Mouse (Mus musculus) layer of hippocampus, adult 2 months (tissue): Measurements from ENCODE around the gene Marf1. TPM values are rescaled to one million over a fixed set of nuclear protein-coding genes. Genes with fewer than 3 reads are reported as not detected.
"Not testable (repeated sequence)": the region's sequence is repeated elsewhere in the genome, so short reads cannot be mapped to it uniquely, and the experiment has no call there.

Source experiments
- DNase-seq, 2 experiments: peaks; one replicate each; pipeline ENCODE4 v3.0.0; 2022; ENCODE audit warnings: low spot score in 2 of 2
- H3K27ac ChIP-seq: fragments of 200-600 bp; 2 replicates; pipeline ENCODE4 v1.8.1; 2022
- H3K4me3 ChIP-seq: fragments of 200-600 bp; 2 replicates; pipeline ENCODE4 v1.8.1; 2022; ENCODE audit warnings: mild to moderate bottlenecking
- CTCF ChIP-seq: fragments of 200-600 bp; conservative IDR thresholded peaks from 2 replicates; pipeline ENCODE4 v1.8.1; 2022; ENCODE audit warnings: antibody characterized with exemption, mild to moderate bottlenecking, moderate library complexity
- total RNA-seq, 2 experiments: library from RNA; stranded (reverse); gene quantifications; 2 replicates each; pipeline ENCODE4 v1.2.3; 2021

Gene Marf1
- total RNA-seq, 2 experiments from 2014 or later, result 134 to 138 TPM

DNA sequence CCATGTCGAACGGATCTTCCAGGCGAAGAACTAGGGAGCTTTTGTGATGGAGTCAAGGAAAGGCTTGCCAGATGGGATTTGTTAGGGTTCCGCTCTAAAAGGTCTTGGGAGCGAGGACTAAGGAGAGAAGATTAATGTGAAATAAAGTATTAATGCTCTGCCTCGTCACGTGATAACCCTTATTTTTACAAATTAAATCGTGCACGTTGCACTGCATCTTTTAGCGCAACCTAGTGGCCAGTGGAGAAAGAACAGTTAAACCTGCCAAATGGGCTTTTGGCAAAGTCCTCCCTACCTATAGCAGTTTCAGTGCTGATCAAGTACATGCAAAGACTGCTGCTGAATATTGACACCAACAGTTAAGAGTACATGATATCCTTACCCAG is 3.4 kb downstream of the Marf1 start:
- Histone ChIP-seq H3K4me3 (peak overlapping the region; percentile 57), H3K27ac (peak overlapping the region; percentile 99)
- peak; percentile 93 for TF ChIP-seq CTCF
- DNase-seq, result peak; percentile 73 to 79

DNA sequence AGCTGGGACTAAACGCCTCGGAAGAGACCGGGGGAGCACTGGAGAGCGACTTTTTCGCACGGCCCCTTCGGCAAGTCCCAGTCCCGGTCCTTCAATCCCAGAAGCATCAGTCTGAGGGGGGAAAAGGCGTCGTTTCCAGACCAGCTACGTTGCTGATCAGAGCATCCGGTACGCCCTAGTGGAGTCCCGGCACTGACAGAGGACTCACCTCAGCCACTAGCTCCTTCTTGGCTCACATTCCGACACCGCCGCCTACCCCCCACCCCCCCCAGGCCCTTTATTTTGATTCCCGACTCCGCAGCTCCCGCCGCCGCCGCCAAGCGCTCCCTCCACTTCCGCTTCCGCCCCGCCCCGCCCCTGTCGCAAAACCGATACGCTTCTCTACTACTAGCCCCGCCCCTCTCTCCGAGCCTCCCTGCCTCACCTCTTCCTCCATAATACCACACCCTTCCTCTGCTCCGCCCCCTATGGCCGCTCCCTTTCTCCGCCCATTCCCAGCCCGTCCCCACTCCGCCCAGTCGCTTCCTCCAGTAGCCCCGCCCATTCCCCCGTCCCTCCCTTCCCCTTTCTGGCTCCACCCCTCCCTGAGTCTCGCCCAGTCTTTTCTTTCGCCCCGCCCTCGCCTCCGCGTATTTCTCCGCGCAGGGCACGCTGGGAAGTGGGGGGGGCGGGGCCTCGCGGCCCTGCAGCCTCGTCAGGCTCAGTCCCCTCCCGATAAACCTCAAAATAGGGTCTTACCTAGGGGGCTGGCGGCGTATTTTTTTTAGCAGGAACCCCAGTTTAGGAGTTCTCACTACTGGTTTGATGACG is 4.0 kb downstream of the Marf1 start:
- H3K27ac ChIP-seq, result peak overlapping the region; percentile 99
- H3K4me3 ChIP-seq, result peak overlapping the region; percentile 74
- no peak for TF ChIP-seq CTCF
- DNase-seq, result peak; percentile 98 to 99

DNA sequence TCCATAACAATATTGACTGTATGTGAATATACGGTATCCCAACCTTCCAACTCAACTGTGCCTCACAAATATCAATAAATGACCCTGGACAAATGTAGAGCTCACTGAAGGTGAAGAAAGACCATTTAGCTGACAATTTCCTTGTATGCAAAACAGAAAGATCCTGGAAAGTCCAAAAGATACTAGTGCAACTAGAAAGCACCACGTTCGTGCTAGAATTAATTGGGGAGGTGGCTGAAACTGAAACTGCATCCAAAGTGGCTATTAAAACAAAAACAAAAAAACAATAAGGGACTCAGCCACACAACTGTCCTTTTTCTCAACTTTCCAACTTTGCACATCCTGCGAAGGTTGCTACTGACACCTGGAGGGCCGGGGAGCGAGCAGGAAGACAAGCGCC is 4.6 kb downstream of the Marf1 start:
- H3K27ac ChIP-seq, result peak overlapping the region; percentile 81
- TF ChIP-seq CTCF, result no peak
- DNase-seq, result no peak
- H3K4me3 ChIP-seq, result peak overlapping the region; percentile 74

DNA sequence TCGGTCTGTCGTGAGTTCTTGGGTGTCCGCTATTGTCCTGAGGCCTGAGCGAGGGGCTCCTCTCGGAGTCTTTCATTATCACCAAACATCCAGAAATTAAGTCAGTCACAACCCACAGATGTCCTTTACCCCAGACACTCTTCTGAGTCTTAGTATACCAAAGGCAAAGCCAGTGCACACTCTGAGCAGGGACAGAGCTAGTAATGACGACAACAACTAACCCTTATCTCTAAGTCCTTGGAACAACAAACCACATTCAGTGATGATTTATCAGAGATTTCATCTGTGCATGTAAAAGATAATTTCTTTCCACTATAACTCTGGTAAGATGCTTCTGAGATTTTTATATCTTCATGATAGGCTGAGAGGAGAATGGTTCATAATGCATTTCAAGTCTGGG is 6.8 kb downstream of the Marf1 start:
- no peak for TF ChIP-seq CTCF
- Histone ChIP-seq H3K27ac (no peak overlapping the region), H3K4me3 (no peak overlapping the region)
- no peak for DNase-seq

DNA sequence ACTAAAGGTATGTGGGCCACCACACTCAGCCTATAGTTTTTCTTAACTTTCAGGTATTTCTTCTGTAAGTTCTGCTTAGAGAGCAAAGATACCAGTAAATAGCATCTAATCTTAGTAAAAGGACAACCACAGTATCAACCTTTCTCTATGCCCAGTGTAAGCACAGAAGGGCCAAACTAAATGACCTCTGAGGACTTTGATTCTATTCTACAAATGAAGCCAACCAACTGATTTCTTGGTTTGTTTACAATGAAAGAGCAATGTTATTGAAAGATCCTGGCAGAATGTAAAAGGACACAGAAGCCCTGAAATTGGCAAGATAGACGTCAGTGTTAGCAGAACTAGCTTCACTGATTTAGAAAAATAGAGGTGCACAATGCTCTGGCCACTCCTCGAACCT is 7.5 kb downstream of the Marf1 start:
- H3K27ac ChIP-seq, DNase-seq, H3K4me3 ChIP-seq: not testable (repeated sequence)

DNA sequence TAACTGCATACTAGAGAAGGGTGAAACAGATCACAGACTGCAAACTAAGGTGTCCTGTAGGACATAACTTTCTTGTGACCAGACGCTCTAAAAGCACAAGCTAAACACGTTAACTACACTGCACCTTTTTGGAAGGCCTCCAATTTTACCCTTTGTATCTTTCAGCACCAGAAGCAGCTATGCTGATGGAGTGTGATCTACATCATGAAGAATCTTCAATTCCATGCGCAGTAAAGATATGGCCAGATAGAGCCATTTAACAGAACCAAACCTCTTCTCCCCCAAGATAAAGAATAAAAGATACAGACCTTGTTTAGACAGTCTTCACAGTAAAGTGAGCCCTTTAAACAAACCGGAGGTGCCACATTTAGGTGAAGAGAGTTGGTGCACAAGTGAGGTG is 11.4 kb downstream of the Marf1 start:
- DNase-seq, result no peak
- TF ChIP-seq CTCF, result no peak
- no peak overlapping the region for H3K27ac ChIP-seq
- no peak overlapping the region for H3K4me3 ChIP-seq

DNA sequence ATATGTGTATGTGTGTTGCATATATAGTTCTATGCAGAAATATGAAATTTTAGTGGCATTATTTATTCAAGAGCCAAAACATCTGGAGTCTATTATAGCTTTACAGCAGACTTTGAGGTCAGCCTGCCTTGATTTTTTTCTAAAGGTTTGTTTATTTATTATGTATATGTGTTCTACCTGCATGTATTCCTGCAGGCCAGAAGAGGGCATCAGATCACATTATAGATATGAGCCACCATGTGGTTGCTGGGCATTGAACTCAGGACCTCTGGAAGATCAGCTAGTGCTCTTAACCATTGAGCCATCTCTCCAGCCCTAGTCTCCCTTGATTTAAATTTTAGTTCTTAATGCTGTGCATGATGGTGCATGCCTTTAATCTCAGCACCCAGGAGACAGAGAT is 15.4 kb downstream of the Marf1 start:
- TF ChIP-seq CTCF, result peak; percentile 63
- no peak for DNase-seq
- no peak overlapping the region for H3K27ac ChIP-seq
- H3K4me3 ChIP-seq, result no peak overlapping the region

DNA sequence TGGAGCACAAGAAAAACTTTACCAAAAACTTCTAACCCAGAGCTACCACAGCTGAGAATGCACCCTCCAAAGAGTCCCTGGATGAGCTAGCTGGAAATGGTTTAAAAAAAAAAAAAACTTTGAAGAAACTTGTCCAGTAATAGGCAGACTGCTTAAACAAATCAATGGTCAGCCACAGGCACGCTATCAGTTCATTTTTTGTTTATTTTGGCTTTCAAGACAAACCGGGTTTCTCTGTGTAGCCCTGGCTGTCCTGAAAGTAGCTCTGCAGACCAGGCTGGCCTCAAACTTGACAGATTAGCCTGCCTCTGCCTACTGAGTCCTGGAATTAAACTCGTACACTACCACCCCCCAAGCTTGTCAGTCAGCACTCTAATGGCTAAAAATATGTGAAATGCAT is 19.9 kb downstream of the Marf1 start:
- Histone ChIP-seq H3K4me3 (no peak overlapping the region), H3K27ac (no peak overlapping the region)
- DNase-seq, result no peak
- TF ChIP-seq CTCF, result no peak

DNA sequence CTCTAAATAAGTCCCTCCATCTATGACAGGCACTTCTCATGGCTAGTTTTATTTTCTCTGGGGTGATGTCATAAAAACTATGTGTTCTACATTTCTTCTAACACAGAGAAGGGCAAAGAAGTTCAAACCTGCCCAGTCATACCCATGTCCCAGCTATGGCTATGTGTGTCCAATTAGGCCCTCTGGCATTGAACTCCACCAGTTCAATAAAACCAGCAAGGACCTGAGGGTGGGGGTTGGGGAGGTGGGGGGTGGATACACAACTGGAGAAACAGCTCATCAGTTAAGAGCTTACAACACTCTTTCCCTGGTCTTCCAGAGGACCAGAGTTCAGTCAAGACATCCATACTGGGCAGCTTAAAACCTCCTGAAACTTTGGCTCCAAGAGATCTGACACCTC is 24.0 kb downstream of the Marf1 start:
- no peak for DNase-seq
- no peak overlapping the region for H3K27ac ChIP-seq
- H3K4me3 ChIP-seq, result no peak overlapping the region
- no peak for TF ChIP-seq CTCF

DNA sequence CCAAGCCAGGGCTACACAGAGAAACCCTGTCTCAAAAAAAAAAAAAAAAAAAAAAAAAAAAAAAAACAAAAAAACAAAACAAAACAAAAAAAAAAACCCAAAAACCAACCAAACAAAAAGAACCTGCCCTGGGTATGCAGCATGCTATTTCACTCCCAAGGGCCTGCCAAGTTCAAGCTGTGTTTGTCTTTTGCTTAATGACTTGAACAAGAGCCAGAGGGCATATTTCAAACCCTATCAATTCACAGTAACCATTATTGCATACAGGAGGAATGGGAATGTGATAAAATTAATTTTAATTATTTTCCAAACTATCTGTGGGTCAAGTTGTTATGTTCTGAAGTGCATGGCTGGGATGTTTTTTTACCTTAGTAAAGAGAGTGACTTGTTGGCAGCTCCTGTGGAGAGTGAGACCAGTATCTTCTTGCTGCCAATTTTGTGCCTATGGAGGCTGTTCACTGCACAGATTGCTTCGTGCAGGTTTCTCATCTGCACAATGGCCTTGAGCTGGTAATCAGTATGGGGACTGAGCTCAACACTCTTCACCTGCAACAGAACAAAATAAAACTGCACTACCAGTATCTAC is 25.1 kb downstream of the Marf1 start:
- no peak for DNase-seq
- Histone ChIP-seq H3K4me3 (no peak overlapping the region), H3K27ac (no peak overlapping the region)
- no peak for TF ChIP-seq CTCF

DNA sequence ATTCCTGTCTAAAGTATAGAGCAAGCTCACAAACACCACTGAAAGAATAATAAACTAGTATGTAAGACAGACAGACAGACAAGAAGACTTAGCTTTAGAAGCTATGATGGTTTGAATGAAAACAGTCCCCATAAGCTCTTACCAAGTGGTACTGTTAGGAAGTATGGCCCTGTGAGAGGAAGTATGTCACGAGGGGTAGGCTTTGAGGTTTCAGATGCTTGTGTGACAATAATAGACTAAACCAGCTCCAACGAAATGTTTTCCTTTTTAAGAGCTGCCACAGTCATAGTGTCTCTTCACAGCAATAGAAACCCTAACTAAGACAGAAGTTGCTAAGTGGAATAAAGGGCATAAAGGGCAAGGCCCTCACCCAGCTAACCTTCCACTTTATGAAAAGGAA is 28.1 kb downstream of the Marf1 start:
- H3K27ac ChIP-seq, result peak overlapping the region; percentile 43; the same call in 1 of the 2 replicates
- DNase-seq, result no peak
- no peak for TF ChIP-seq CTCF
- H3K4me3 ChIP-seq, result no peak overlapping the region

DNA sequence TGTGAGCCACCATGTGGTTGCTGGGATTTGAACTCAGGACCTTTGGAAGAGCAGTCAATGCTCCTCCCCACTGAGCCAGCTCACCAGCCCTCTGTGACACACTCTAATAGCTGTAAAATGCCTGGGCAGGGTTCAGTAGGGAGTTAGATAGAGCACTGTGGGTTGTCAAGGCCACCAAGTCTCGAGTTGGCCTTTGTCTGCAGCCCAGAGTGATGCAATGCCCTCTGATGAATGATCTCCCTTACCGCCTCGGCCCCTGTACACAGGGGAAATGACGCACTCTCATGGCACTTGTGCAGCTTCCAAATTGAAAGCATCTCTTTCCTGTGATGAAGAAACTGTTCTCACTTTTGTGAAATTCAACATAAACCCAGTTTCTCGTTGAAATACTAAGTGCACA is 31.3 kb downstream of the Marf1 start:
- TF ChIP-seq CTCF, result no peak
- H3K27ac ChIP-seq, result no peak overlapping the region
- no peak overlapping the region for H3K4me3 ChIP-seq
- no peak for DNase-seq

DNA sequence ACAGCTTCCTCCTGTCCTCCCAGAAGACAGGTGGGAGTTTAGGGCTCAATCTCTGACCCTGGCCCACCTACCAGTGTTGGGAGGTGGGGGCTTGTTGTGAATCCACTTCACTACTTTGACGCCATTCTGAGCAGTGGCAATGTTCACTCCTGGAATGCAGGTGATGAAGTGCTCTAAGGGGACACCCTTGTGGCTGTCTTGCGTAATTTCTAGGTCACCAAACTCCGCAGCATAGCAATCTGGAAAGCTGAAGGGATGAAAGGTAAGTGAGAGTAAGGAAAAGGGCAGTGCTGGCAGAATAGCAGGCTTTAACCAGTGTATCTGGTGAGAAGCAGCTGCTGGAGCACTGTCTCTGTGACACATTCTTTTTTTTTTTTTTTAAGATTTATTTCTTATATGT is 31.8 kb downstream of the Marf1 start:
- Histone ChIP-seq H3K4me3 (no peak overlapping the region), H3K27ac (no peak overlapping the region)
- no peak for DNase-seq
- peak; percentile 20; the same call in 1 of the 2 replicates for TF ChIP-seq CTCF

DNA sequence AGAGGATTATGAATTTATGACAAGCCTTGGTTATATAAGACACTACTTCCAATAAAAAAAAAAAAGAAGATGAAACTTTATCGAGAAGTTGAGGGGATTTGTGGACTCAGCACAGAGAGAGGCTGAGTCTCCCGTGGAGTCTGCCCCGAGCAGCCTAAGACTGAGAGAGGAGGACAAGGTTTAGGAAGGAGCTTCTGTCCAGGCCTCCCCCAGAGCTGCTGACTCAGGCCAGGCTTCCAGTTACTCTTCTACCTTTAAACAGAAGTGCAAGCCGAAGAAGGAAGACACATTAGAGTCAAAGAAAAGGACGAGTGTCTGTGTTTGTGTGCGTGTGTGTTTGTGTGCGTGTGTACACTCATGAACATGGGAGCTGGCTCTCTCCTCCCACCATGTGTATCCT is 32.4 kb downstream of the Marf1 start:
- no peak for DNase-seq
- H3K27ac ChIP-seq, result no peak overlapping the region
- H3K4me3 ChIP-seq, result no peak overlapping the region
- no peak for TF ChIP-seq CTCF

DNA sequence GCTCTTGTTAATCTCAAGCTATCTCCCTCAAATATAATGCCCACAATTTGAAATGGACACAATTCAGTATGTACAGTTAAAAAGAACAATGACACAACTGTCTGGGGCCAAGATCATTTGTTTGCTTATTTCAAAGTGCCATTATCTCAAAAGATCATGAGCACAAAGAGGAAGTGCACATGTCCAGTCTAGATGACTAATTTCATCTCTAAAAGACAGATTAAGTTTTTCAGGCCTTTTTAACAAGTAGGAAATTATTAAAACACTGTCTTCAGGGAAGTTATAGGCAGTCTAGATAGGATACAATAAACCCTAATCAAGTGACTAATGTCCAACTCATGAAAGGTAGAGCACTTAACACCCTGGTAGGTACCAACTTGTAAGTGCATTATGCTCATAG is 34.2 kb downstream of the Marf1 start:
- TF ChIP-seq CTCF, result no peak
- DNase-seq, result no peak
- H3K27ac ChIP-seq, result no peak overlapping the region
- no peak overlapping the region for H3K4me3 ChIP-seq
